Mouse (Mus musculus): ENCODE data around the gene Ogfod2. TPM values are rescaled to one million over a fixed set of nuclear protein-coding genes. Genes with fewer than 3 reads are reported as not detected.

Gene Ogfod2
- 1 to 10 TPM; 6.8 to 8.8 TPM for total RNA-seq (2021)
- long read RNA-seq, experiment 1, transcript Ogfod2-201 (7 exons, 1,596 nt), result major isoform, 6 of 12 reads
- long read RNA-seq, experiment 1, partial matches to known transcripts, result 0 of 12 reads
- long read RNA-seq, experiment 1, other reads (novel, unspliced or antisense), result 4 of 12 reads
- long read RNA-seq, experiment 2, transcript Ogfod2-201 (7 exons, 1,596 nt), result major isoform, 8 of 13 reads
- long read RNA-seq, experiment 2, partial matches to known transcripts, result 0 of 13 reads
- long read RNA-seq, experiment 2, other reads (novel, unspliced or antisense), result 2 of 13 reads

GRCm38 (mm10) chr5:124111742-124112497, at the start of gene Ogfod2:
TSS of gene Ogfod2 (plus strand) at chr5:124112297.
- peak; percentile 96 for DNase-seq
- intact Hi-C loops (cut with DNase I; ENCODE audit: low total_unique reads), result no loop called here

DNA sequence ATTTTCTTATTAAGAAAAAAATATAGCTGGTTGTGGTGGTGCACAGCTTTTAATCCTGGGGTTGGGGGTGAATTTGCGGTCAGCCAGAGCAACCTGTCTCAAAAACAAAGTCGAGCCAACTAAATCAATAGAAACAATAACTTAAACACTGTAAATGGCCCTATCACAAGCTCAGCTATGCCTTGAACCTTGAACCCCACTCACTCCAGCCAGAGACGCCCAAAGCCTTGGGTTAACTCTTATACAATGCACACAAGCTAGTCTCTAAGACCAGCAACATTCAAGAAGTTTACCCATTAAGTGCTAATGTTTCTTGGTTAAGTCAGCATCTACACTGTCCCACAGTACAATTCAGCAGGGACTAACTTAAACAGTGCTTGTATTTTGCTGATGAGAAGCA, 42.4 kb upstream of the Ogfod2 start:
- intact Hi-C loops (cut with DNase I; ENCODE audit: low total_unique reads), result no loop called here
- no peak for DNase-seq

- intact Hi-C loops (cut with DNase I; ENCODE audit: low total_unique reads), result no loop called here
- peak; percentile 53 for DNase-seq
These were observed 38.4 kb upstream of the Ogfod2 start for GRCm38 (mm10) chr5:124073682-124074081.

DNA sequence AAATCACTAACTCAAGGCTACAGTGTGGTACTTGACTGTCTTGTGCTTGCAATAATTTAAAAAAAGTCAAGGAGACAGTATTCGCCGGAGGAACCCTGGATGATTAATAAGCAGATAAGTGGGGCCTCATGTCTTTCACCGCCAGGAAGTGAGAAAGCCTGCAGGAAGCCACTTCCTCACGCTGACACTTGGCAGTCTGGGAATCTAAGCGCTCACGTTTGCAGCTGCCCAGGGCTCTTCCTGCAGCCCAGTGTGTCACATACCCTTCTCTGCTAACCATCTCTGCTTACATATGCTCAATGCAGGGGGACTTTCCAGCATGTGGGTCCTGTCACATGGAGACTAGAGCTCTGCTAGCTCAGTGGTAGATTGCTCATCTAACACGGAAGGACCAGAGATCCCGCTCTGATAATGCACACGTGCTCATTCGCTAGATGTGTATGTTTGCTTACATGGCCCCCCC, 37.2 kb upstream of the Ogfod2 start:
- intact Hi-C loops (cut with DNase I; ENCODE audit: low total_unique reads), result no loop called here

DNA sequence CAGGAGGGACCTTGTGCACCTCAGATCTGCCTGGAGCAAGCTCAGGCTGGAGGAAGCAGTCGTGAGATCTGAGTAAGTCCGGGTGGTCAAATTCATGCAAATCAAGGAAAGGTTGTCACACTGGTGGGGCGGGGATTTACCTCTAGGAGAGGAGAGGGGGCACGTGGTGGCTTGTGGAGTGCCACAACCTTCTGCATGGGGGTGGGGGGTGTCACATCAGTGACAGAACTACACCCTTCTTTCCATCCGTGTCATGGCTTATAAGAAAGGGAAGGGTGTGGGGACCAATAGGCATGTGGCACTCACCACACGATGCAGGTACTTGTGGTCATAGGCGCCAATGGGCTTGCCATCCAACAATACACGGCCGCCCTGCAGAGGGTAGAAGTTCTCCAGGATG, 36.4 kb upstream of the Ogfod2 start:
- DNase-seq, result no peak
- intact Hi-C loops (cut with DNase I; ENCODE audit: low total_unique reads), result no loop called here

More for the DNA sequence above, 37.2 kb upstream of the Ogfod2 start:
- no peak for DNase-seq

- no peak for DNase-seq
- intact Hi-C loops (cut with DNase I; ENCODE audit: low total_unique reads), result no loop called here
These were observed 35.5 kb upstream of the Ogfod2 start for GRCm38 (mm10) chr5:124076559-124076958.

GRCm38 (mm10) chr5:124077241-124077640, 34.9 kb upstream of the Ogfod2 start:
- intact Hi-C loops (cut with DNase I; ENCODE audit: low total_unique reads), result no loop called here
- no peak for DNase-seq

DNA sequence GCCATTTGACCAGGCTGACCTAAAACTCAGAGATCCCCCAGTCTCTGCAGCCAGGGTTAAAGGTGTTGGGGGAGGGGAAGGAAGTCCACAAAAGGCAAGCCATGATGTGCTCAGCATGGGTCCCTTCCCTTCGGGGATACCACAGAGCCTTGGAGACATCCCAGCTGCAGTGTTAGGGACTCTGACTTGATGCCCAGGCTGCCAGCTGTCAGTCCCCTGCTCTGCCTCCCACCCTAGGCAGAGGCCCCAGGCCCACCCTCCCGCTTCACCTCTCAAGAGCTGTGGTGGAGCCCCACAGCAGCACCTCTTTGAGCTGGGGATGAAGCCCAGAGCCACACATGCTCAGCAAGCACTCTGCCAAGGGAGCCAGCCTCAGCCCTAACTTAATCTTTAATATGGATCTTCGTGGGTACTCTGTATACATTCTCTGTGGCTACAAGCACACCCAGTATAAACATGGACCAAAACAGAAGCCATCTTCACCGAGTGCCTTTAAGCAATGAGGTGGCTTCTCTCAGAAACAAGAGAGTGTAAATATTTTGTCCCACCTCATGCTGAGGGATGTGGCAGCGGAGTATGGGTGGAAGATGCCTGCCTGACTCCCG, 34.1 kb upstream of the Ogfod2 start:
- intact Hi-C loops (cut with DNase I; ENCODE audit: low total_unique reads), result no loop called here
- no peak for DNase-seq

GRCm38 (mm10) chr5:124078794-124079416, 33.2 kb upstream of the Ogfod2 start:
- intact Hi-C loops (cut with DNase I; ENCODE audit: low total_unique reads), result no loop called here

DNA sequence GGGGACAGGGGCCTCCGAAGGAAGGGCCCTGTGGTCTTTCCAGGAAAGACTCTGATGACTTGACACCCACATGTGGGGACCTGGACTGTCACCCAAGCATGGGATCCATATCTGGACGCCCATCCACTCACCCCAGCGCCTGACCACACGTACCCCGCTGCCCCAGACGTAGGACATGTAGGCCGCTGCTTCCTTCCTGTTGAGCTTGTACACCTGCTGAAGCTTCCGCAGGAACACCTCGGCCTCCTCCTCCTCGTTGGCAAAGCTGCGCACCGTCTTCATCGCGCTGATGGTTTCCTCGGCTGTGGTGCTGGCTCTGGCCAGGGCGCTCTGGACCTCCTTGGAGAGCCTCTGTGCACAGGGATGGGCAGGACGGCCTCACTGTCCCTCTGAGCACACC, 32.2 kb upstream of the Ogfod2 start:
- intact Hi-C loops (cut with DNase I; ENCODE audit: low total_unique reads), result loop anchor here (5.0 kb wide), 1 partner anchor 133 kb away; no protein-coding TSS in a partner anchor

More at GRCm38 (mm10) chr5:124078794-124079416, 33.2 kb upstream of the Ogfod2 start:
- DNase-seq, result peak; percentile 27

GRCm38 (mm10) chr5:124082447-124082846, 29.6 kb upstream of the Ogfod2 start:
- intact Hi-C loops (cut with DNase I; ENCODE audit: low total_unique reads), result loop anchor here (5.0 kb wide), 1 partner anchor 135 kb away; no protein-coding TSS in a partner anchor
- no peak for DNase-seq

More for the DNA sequence above, 32.2 kb upstream of the Ogfod2 start:
- DNase-seq, result no peak

- DNase-seq, result no peak
- intact Hi-C loops (cut with DNase I; ENCODE audit: low total_unique reads), result loop anchor here (5.0 kb wide), 1 partner anchor 136 kb away; no protein-coding TSS in a partner anchor
These were observed 29.0 kb upstream of the Ogfod2 start for GRCm38 (mm10) chr5:124082941-124083688.

DNA sequence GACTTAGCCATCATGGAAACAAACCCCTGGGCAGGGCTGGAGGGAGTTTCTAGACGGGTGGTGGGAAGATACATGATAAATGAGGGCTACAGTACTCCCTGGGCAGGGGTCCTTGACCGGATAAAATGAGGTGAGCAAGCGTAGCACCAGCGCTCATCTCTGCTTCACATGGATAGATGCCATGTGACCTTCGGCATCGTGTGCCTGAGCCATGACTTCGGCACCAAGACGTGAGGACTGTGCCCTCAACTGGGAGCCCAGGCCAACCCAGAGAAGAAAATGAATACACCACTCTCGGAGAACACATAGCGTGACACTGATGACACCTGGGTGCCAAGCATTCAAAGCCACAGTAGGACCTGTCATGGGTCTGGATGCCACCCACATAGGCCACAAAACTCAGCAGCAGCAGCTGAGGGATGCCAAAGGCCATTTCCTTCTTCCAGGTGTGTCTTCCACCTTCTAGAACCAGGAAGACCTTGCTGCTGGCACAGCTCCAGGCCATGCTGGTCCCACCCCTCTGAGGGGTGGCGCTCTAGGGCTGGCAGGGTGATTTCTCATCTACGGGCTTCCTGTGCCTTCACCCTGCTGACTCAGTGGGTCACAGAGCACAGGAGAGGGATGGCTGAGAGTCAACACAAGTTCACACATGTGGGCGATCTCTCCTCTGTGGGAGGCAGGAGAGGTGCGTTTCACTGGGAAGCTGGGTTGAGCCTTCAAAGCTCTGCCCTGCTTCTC, 28.1 kb upstream of the Ogfod2 start:
- intact Hi-C loops (cut with DNase I; ENCODE audit: low total_unique reads), result loop anchor here (2.0 to 5.0 kb wide), 2 partner anchors 81 to 137 kb away; no protein-coding TSS in a partner anchor

GRCm38 (mm10) chr5:124084588-124085173, 27.4 kb upstream of the Ogfod2 start:
- intact Hi-C loops (cut with DNase I; ENCODE audit: low total_unique reads), result loop anchor here (2.0 to 5.0 kb wide), 2 partner anchors 82 to 137 kb away; no protein-coding TSS in a partner anchor
- peak; percentile 84 for DNase-seq

More for the DNA sequence above, 28.1 kb upstream of the Ogfod2 start:
- peak; percentile 25 for DNase-seq

- intact Hi-C loops (cut with DNase I; ENCODE audit: low total_unique reads), result loop anchor here (2.0 kb wide), 1 partner anchor 83 kb away; no protein-coding TSS in a partner anchor
- no peak for DNase-seq
These were observed 26.6 kb upstream of the Ogfod2 start for GRCm38 (mm10) chr5:124085513-124085912.

DNA sequence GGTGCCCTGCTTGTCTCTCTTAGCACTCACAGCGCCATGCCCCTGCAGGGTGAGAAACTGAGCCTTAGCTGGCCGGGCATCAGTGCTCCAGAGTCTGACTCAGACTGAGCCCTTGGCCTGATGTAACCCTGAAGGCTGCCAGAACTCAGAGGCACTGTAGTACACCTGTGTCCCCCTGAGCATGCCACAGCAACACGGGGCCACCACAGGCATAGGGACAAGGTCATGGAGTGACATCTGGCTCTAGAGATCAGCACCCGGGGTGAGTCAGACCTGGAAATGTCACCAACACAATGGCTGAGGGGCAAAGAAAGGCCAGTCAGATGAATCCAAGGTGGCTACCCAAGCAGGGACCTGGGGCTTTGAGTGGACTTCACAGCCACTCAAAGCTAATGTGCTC, 25.2 kb upstream of the Ogfod2 start:
- intact Hi-C loops (cut with DNase I; ENCODE audit: low total_unique reads), result no loop called here
- no peak for DNase-seq

DNA sequence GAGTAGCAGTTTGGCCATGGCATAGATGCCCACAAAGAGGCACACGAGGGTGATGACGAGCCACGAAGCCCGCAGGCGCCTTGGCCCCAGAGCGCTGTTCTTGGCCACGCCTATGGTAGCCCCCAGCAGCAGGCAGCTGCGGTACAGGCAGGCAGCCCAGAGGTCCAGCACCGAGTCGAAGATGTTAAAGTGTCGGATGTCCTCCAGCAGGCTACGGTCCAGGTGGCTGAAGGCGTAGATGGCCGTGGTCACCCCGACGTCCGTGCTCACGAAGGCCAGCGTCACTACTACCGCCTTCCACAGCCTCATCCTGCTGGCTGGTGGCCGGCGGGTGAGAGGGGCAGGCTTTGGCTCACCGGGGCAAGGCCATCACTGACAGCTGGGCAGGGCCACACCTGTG, 22.2 kb upstream of the Ogfod2 start:
- intact Hi-C loops (cut with DNase I; ENCODE audit: low total_unique reads), result no loop called here
- peak; percentile 52 for DNase-seq

DNA sequence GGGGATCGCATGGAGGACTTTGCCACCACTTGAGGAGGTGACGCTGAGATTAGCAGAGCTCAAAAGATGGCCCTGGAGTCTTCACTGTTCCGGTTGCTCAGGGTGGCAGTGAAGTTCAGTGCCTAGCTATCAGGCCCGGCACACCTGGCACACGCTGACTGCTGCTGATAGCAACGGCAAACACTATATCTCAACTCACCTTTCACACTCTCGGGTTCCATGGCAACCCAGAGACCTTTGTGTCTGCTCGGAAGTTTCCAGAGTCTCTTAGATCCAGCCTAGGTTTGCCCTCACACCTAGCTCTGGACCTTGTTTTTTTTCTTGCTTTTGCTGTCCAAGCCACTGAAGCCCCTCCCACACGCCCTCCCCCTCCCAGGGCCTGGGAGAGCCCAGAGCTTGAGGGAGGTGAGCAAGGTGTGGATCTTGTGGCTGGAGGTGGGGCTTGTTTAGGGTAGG, 20.1 kb upstream of the Ogfod2 start:
- intact Hi-C loops (cut with DNase I; ENCODE audit: low total_unique reads), result no loop called here
- no peak for DNase-seq

Data from gastrocnemius, postnatal 14 days (tissue).